Mouse (Mus musculus): ENCODE results near the gene Aptx. TPM values are rescaled to one million over a fixed set of nuclear protein-coding genes. Genes with fewer than 3 reads are reported as not detected.

The Aptx gene
- polyA plus RNA-seq (2014; fragmentation: Illumina TruSeq; extraction: RNeasy Lipid Tissue Mini Kit (QIAGEN cat#74804); ENCODE audit: low read depth, low replicate concordance): 5.0 TPM

DNA sequence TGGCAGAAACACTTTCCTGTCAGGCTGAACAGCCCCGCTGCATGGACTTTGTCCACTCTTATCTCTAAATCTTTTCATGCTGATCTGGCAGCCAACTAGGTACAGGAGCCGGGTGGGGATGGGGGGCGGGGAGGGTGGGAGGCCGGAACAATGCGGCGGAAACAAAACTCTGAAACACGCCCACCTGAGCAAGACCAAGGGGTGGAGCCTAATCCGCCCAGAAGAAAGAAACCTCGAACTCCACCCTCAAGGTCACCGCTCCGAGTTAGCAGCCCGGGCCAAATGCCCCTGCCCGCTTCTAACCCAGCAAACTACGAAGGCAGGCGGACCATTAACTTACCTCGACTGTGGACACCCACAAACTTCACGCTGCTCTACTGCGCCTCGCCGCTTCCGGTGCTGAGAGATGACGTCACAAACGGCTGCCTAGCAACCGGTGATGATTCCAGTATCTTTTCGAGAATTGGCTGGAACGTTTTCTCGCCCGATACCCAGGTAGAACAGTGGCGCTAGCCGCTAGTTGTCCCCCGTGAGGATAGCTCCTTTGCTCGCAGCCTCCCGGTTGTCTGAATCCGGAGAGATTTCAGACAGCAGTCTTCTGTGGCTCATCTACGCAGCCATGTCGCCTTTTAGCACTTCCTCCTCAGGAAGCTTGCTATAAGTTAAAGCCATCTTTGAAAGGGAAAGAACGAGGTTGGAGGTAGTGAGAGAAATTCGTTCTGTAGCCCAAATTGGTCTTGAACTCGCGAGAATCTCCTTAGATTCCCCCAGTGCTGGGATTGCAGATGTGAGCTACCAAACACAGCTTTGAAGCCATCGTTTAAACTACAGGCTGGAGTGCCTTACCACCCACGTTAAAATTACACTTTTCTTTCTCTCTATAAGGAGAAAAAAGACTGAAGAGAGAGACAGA lies at the start of gene Aptx:
Gene Aptx, minus strand, starts transcription at position 398 of the 913 bp plus-strand sequence.

DNA sequence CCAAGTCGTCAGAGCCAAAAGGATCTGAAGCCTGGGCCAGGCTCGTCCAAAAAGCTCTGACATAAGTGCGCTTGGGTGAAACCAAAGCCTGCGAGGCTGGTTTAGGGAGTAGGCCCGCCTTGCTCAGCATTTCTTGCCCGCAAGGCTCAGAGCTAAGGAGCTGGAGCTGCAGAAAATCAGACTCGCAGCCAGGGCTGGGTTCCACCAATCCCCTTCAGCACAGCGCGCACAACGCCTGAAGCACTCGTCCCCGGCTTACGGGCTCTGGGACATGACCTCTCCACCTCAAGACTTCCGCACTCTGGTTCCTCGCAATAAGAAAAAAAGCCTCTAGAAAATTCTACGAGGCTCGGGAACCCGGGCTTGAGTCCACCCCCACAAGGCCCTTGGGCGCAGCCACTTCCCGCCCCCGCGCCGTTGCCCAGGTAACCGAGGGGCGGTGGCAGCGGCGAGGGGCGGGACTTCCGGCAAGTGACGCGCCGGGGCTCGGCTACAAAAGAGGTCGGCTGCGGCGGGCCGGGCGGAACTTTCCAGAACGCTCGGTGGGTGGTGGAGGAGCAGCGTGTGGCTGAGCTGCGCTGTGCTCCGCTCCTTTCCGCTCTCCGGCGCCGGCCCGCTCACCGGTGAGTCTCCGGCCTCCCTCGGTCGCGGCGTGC lies 19.1 kb upstream of the Aptx start, which contains the start of gene Dnaja1:
Gene Dnaja1, plus strand, starts transcription at position 140 of the 656 bp plus-strand sequence.

Other genes starting within 250 kb of the Aptx start
- gene Tmem215, start 231.0 kb downstream of the Aptx start, polyA plus RNA-seq (2014; fragmentation: Illumina TruSeq; extraction: RNeasy Lipid Tissue Mini Kit (QIAGEN cat#74804); ENCODE audit: low read depth, low replicate concordance): 0.69 TPM
- 1,110 TPM for gene Dnaja1, start 19.0 kb upstream of the Aptx start, polyA plus RNA-seq (2014; fragmentation: Illumina TruSeq; extraction: RNeasy Lipid Tissue Mini Kit (QIAGEN cat#74804); ENCODE audit: low read depth, low replicate concordance)
- 126 TPM for gene Smu1, start 54.7 kb upstream of the Aptx start, polyA plus RNA-seq (2014; fragmentation: Illumina TruSeq; extraction: RNeasy Lipid Tissue Mini Kit (QIAGEN cat#74804); ENCODE audit: low read depth, low replicate concordance)
- gene B4galt1, start 150.8 kb upstream of the Aptx start, polyA plus RNA-seq (2014; fragmentation: Illumina TruSeq; extraction: RNeasy Lipid Tissue Mini Kit (QIAGEN cat#74804); ENCODE audit: low read depth, low replicate concordance): 24.7 TPM
- not detected for gene Spink4, start 216.9 kb upstream of the Aptx start, polyA plus RNA-seq (2014; fragmentation: Illumina TruSeq; extraction: RNeasy Lipid Tissue Mini Kit (QIAGEN cat#74804); ENCODE audit: low read depth, low replicate concordance)
- 676 TPM for gene Bag1, start 245.1 kb upstream of the Aptx start, polyA plus RNA-seq (2014; fragmentation: Illumina TruSeq; extraction: RNeasy Lipid Tissue Mini Kit (QIAGEN cat#74804); ENCODE audit: low read depth, low replicate concordance)
- 268 TPM for gene Chmp5, start 245.2 kb upstream of the Aptx start, polyA plus RNA-seq (2014; fragmentation: Illumina TruSeq; extraction: RNeasy Lipid Tissue Mini Kit (QIAGEN cat#74804); ENCODE audit: low read depth, low replicate concordance)

Data from kidney, adult 10 weeks (tissue).